Mouse (Mus musculus): ENCODE results near the gene Naaladl1.

DNA sequence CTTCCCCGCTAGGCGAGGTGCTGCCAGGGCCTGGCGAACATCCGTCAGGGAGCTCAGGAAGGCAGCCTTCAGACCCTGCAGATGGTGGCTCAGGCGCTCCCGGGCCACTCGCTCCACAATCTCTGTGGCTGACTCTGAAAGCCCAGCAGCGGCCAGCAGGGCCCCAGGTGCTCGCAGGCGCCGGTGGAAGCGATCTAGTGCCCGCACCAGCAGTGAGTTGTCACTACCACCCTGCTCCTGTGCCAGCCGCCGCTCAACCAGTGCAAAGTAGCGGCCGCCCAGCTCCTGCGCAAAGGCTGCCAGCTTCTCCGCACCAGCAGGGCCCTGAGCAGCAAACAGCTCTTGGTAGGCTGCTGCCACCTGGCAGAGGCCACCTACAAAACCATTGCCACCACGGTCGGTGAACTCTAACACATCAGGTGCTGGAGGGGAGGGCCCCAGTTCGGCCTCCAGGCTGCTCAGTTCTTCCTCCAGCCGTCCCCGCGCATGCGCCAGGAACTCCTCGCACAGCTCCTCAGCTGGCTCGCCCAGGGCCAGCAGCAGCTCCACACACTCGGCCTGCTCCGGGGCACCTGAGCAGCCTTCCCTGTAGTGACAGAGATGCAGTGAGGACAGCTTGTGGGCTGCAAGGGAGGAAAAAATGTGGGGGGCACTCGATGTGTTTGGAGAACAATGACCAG is 34.9 kb upstream of the Naaladl1 start:
- TF ChIP-seq REST (IDR thresholded peaks at IDR 0.05; ENCODE audit: insufficient read depth, insufficient read length): no peak
- TF ChIP-seq POLR2A (IDR thresholded peaks at IDR 0.05; ENCODE audit: insufficient read length, low read depth): no peak
- no peak for TF ChIP-seq TCF12 (IDR thresholded peaks at IDR 0.05; ENCODE audit: insufficient read depth, poor library complexity, severe bottlenecking)
- TF ChIP-seq CEBPB (IDR thresholded peaks at IDR 0.05; ENCODE audit: insufficient read depth, poor library complexity, severe bottlenecking): no peak
- no peak for TF ChIP-seq POLR2AphosphoS2 (IDR thresholded peaks at IDR 0.05; ENCODE audit: insufficient read length, low read depth)
- no peak for TF ChIP-seq E2F4 (IDR thresholded peaks at IDR 0.05; ENCODE audit: insufficient read depth)
